Mouse (Mus musculus) myocyte (in vitro differentiated cells): Measurements from ENCODE around the gene Dmrtb1.

Experiments used
- MAX ChIP-seq: IDR thresholded peaks from one replicate; pipeline ENCODE4 v1.6.1; 2011; ENCODE audit warnings: low read depth, mild to moderate bottlenecking, control low read depth
- POLR2A ChIP-seq: IDR thresholded peaks from one replicate; pipeline ENCODE4 v1.6.1; 2011; ENCODE audit warnings: low read depth, mild to moderate bottlenecking, control low read depth, moderate library complexity; ENCODE audit not compliant: insufficient read length

- TF ChIP-seq MAX (no peak), POLR2A (no peak)
Observed at GRCm38 (mm10) chr4:107706884-107707283, 22.9 kb upstream of the Dmrtb1 start.
